Mouse (Mus musculus): ENCODE measurements around the gene Sppl2c.

- TF ChIP-seq CTCF (IDR thresholded peaks at IDR 0.05 in 2 of 3, conservative IDR thresholded peaks at IDR 0.05 in 1 of 3; ENCODE audit: control insufficient read depth in 1 of 3, insufficient read depth in 1 of 3, low read depth in 2 of 3, low read length in 3 of 3, poor library complexity in 1 of 3, severe bottlenecking in 1 of 3) (no peak), MAZ (IDR thresholded peaks at IDR 0.05; ENCODE audit: low read depth, low read length) (no peak), MYB (IDR thresholded peaks at IDR 0.05; ENCODE audit: low read depth, low read length) (no peak), NELFE (IDR thresholded peaks at IDR 0.05; ENCODE audit: low read depth, low read length) (no peak), EP300 (IDR thresholded peaks at IDR 0.05; ENCODE audit: low read depth in 1 of 2, low read length in 2 of 2) (no peak), BHLHE40 (IDR thresholded peaks at IDR 0.05; ENCODE audit: borderline replicate concordance, low read depth, low read length) (no peak), GABPA (IDR thresholded peaks at IDR 0.05; ENCODE audit: low read depth, low read length) (no peak), POLR2AphosphoS5 (IDR thresholded peaks at IDR 0.05; ENCODE audit: borderline replicate concordance, low read depth, low read length) (no peak), POLR2AphosphoS2 (IDR thresholded peaks at IDR 0.05; ENCODE audit: low read length) (no peak), POLR2A (IDR thresholded peaks at IDR 0.05; ENCODE audit: control insufficient read depth in 1 of 2, insufficient read depth in 1 of 2, low read depth in 1 of 2, low read length in 2 of 2, poor library complexity in 1 of 2) (no peak), MYC (IDR thresholded peaks at IDR 0.05; ENCODE audit: low read depth, low read length) (no peak), MAFK (IDR thresholded peaks at IDR 0.05; ENCODE audit: borderline replicate concordance, low read depth, low read length) (no peak), GATA1 (IDR thresholded peaks at IDR 0.05; ENCODE audit: low read depth, low read length) (no peak), RCOR1 (IDR thresholded peaks at IDR 0.05; ENCODE audit: low read depth, low read length) (no peak)
Measured at GRCm38 (mm10) chr11:104209041-104209440, 22.9 kb downstream of the Sppl2c start.

All from MEL (cell line).